Mouse (Mus musculus) thymus, adult 2 months (tissue): ENCODE data around the gene Podxl.

ENCODE experiments used
- CTCF ChIP-seq: fragments of 200-500 bp; IDR thresholded peaks from 2 replicates; pipeline ENCODE4 v1.5.1; 2012; ENCODE audit warnings: mild to moderate bottlenecking, control low read depth, low read length, moderate library complexity, borderline replicate concordance; ENCODE audit not compliant: control insufficient read depth, poor library complexity, insufficient read depth; ENCODE audit errors: extremely low read depth
- POLR2A ChIP-seq: fragments of 200-500 bp; IDR thresholded peaks from 2 replicates; pipeline ENCODE4 v1.6.1; 2012; ENCODE audit warnings: mild to moderate bottlenecking, low read length, control low read depth, moderate library complexity; ENCODE audit not compliant: control insufficient read depth, poor library complexity, insufficient read depth; ENCODE audit errors: extremely low read depth

GRCm38 (mm10) chr6:31592128-31592527 is 28.3 kb upstream of the Podxl start:
- TF ChIP-seq CTCF = no peak
- TF ChIP-seq POLR2A = no peak
